Mouse (Mus musculus) gastrocnemius, postnatal 14 days (tissue): Measurements from ENCODE around the gene Plp2. TPM values are rescaled to one million over a fixed set of nuclear protein-coding genes. Genes with fewer than 3 reads are reported as not detected.

ENCODE experiments used
- DNase-seq: peaks from one replicate; pipeline ENCODE4 v3.0.0; 2021; ENCODE audit warnings: mixed read lengths
- intact Hi-C: fragments of 180-260 bp; cut with DNase I; formaldehyde crosslinking; loops from one replicate; pipeline ENCODE4 v1.15.1; 2025; ENCODE audit warnings: low total_unique reads
- total RNA-seq, 2 experiments: library from RNA; stranded (reverse); gene quantifications; 2 replicates each; pipeline ENCODE4 v1.2.3; 2021

The Plp2 gene
- total RNA-seq, 2 experiments from 2014 or later: 40.3 to 50.8 TPM

- DNase-seq: no peak
- intact Hi-C loops: no loop called here
Observed at GRCm38 (mm10) chrX:7665739-7666502, 5.3 kb downstream of the Plp2 start.

GRCm38 (mm10) chrX:7664791-7665190 lies 6.4 kb downstream of the Plp2 start:
- intact Hi-C loops: no loop called here
- no peak for DNase-seq

DNA sequence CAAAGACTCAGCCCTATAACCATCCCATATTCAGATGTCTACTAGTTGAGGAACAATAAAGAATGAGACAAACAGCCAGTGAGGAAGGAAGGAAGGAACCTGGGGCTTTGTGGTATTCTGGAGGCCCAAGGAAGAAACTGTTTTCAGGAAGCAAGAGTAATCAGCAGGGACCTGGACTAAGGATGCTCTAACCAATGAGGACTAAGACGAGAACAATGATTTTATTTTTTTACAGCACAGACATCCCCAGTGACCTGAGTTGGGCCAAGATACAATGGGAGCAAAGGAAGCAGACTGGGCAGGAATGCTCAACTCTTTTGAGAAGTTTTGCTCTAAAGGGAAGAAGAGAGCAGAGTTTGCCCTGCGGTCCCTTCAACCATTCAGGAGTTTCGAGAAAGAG lies 8.3 kb downstream of the Plp2 start:
- no peak for DNase-seq
- intact Hi-C loops: no loop called here

DNA sequence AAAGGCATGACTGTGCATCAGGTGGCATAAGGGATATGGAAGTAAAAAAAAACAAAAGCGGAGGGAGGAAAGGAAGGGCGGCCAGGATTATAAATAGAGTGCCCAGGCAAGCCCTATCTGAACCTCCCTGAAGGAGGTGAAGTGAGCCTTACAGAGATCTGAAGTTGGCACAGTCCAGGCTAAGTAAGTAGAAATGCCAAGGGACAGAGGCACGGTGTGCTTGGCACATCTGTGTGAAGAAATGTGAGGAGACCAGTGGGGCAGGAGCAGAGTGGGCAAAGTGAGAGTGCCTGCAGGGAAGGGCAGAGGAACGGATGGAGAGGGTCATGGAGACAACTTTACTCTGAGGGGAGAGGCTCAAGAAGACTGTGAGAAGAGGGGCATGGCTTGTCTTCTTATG lies 10.1 kb downstream of the Plp2 start:
- intact Hi-C loops: no loop called here
- DNase-seq: no peak

- DNase-seq: no peak
Observed at GRCm38 (mm10) chrX:7658785-7659589, 12.2 kb downstream of the Plp2 start.

GRCm38 (mm10) chrX:7658031-7658784 lies 13.0 kb downstream of the Plp2 start:
- DNase-seq: peak; percentile 37
- intact Hi-C loops: no loop called here

More at GRCm38 (mm10) chrX:7658785-7659589, 12.2 kb downstream of the Plp2 start:
- intact Hi-C loops: no loop called here

DNA sequence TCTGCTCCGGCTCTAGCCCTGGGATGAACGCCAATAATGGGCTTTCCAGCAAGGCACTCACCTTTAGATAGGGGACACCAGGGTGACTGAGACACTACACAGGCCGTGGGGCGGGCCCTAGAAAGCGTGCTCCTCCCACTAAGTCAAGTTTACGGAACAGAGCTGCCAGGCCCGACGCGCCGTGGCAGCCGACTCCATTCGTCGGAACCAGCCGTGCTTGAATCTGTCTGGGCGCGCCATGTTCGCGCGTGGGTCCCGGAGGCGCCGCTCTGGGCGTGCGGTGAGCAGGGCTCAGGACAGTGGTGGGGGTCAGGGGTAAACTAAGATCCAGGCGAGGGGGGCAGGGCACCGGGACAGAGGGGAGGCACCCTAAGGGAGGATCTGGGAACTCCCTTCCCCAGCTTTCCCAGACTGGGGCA lies 14.0 kb downstream of the Plp2 start, which contains the start of gene Prickle3:
TSS of gene Prickle3 (plus strand) at position 40 of the 419 bp plus-strand sequence.
- intact Hi-C loops: no loop called here
- DNase-seq: peak; percentile 60

GRCm38 (mm10) chrX:7648671-7649304 lies 22.4 kb downstream of the Plp2 start:
- peak; percentile 82 for DNase-seq
- intact Hi-C loops: no loop called here

DNA sequence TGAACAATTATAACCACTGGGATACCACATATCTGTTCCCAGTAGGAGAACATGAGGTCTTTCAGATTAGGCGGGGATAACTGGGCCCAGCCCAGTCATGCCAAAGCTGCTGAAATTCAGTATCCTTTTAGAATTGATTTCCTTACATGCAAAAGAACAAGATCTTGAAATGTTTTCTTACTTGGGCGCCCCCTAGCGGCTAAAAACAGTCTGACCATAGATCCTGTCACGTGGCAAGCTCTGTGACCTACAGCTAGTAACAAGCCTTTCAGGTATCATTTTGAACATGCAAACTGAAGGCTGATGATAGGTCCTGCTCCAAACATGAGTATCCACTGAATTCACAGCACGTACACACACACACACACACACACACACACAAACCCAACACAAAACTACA lies 25.8 kb downstream of the Plp2 start:
- intact Hi-C loops: no loop called here
- DNase-seq: peak; percentile 70

- no peak for DNase-seq
- intact Hi-C loops: loop anchor here (5.0 kb wide), 1 partner anchor 47 kb away; no protein-coding TSS in a partner anchor
Observed at GRCm38 (mm10) chrX:7640785-7641184, 30.4 kb downstream of the Plp2 start.

GRCm38 (mm10) chrX:7639536-7640325 lies 31.5 kb downstream of the Plp2 start:
- DNase-seq: no peak
- intact Hi-C loops: loop anchor here (5.0 kb wide), 1 partner anchor 48 kb away; no protein-coding TSS in a partner anchor

DNA sequence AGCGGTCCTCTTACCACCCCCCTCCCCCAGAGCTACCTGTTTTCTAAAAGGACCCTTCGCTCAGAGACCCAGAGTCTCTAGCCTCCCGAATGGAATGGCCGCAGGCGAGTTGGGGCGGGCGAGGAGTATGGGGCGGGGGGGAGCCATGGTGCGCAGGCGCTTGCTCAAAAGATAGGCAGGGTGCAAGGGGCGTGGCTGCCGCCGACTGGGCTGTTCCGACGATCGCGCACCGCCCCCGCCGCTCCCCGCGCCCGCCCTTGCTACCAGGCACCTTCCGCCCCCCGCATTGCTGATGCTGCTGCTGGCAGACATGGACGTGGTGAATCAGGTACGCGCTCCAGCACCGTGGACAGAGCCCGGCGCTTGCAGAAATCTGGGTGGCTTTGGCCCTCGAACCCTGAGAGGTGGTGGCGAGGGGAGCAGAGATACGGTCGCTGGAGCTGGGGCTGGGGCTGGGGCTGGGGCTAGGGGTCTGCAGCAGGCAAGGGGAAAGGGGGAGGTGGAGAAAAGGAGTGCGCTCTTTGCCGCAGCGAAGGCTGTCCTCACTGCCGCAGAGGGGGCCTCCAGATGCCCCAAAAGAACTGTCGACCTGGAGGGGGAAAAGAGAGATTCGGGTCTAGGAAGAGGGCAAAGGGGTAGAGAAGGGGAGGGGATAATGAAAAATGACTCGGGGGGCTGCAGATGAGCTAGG lies 32.6 kb downstream of the Plp2 start, which contains the start of gene Syp:
TSS of gene Syp (plus strand) at position 71 of the 691 bp plus-strand sequence.
- intact Hi-C loops: no loop called here
- DNase-seq: peak; percentile 56

DNA sequence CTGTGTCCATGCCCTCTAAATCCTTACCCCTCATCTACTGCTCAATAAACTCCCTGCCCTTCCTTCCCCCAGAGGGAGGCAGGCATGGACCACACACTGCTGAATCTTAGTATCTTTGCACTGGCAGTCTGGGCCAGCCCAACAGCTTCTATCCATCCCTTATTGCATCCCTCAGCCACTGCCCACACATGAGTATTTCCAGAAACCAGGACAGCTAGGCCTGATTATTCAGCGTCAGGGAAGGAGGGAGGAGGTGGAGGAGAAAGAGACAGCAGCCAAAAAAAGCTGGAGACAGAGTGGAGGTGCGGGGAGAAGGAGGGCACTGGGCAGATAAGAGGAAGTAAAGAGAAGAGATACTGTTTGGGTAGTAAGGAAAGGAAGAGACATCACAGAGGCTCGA lies 36.1 kb downstream of the Plp2 start:
- intact Hi-C loops: no loop called here

GRCm38 (mm10) chrX:7632560-7632959 lies 38.6 kb downstream of the Plp2 start:
- DNase-seq: no peak
- intact Hi-C loops: no loop called here

More for the DNA sequence above, 36.1 kb downstream of the Plp2 start:
- DNase-seq: no peak
